Mouse (Mus musculus): ENCODE data around the gene Fancc.

Gene Fancc

GRCm38 (mm10) chr13:63261676-63262075 is 235.4 kb downstream of the Fancc start:
- no peak for DNase-seq (ENCODE audit: low spot score)

GRCm38 (mm10) chr13:63260753-63261631 is 236.1 kb downstream of the Fancc start:
- DNase-seq (ENCODE audit: low spot score): no peak

DNA sequence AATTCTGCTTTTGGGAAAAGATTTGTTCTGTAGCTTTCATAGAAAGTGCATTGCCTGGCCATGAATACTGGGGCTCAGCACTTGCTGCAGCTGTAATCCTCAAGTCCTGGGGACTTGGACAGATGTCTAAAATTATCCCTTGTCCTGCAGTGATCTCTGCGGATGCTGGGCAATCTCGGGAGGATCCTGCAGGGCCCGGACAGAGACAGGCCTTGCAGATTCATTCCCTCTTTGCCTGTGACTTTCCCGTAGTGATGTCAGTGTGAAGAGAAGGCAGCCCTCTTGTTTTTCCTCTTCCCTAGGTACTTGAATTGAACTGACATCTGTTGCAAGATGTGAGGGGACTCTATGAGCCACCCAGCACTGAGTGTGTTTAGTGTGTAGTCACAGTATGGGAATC is 236.9 kb downstream of the Fancc start:
- DNase-seq (ENCODE audit: low spot score): no peak

- no peak for DNase-seq (ENCODE audit: low spot score)
These were observed 238.4 kb downstream of the Fancc start for GRCm38 (mm10) chr13:63258671-63259070.

GRCm38 (mm10) chr13:63258167-63258582 is 238.9 kb downstream of the Fancc start:
- no peak for DNase-seq (ENCODE audit: low spot score)

- peak; percentile 61 for DNase-seq (ENCODE audit: low spot score)
These were observed 240.3 kb downstream of the Fancc start for GRCm38 (mm10) chr13:63256807-63257206.

- no peak for DNase-seq (ENCODE audit: low spot score)
These were observed 240.9 kb downstream of the Fancc start for GRCm38 (mm10) chr13:63256146-63256545.

GRCm38 (mm10) chr13:63255519-63256011 is 241.5 kb downstream of the Fancc start:
- no peak for DNase-seq (ENCODE audit: low spot score)

DNA sequence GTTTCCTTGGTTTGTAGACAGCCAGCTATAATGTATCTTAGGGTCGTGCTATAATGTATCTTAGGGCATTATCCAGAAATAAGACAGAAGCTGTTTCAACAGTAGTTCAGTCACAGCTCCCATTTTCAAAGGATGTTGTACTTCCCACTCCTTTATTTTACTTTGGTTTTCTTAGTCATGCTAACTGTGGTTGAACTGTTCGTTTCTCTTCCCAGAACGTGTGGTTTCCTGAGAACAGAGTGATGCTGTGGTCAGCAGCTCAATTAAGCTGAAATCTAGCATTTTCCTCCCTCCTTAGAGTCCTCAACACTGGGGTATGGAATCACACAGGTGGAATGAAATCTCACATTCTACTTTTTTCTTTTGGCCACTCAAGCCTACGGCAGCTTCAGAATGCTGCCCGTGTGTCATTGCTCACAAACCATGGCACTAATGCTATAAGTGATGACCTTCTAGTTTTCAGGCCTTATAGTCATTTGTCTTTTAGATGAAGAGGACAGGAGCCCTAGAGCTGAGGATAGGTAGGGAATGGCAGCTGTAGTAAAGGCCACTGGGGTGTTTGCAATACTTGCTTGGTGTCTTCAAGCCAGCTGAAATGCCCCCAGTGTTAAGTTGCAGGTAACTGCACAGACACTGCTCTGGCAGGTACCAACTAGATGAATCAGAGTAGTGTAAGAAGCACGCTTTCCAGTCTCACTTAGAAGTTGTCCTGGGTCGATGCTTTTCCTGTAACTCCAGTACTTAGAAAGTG is 243.0 kb downstream of the Fancc start:
- DNase-seq (ENCODE audit: low spot score): no peak

GRCm38 (mm10) chr13:63253147-63253546 is 243.9 kb downstream of the Fancc start:
- DNase-seq (ENCODE audit: low spot score): no peak

GRCm38 (mm10) chr13:63252295-63253010 is 244.6 kb downstream of the Fancc start:
- no peak for DNase-seq (ENCODE audit: low spot score)

GRCm38 (mm10) chr13:63251118-63251889 is 245.8 kb downstream of the Fancc start:
- no peak for DNase-seq (ENCODE audit: low spot score)

GRCm38 (mm10) chr13:63250441-63250980 is 246.6 kb downstream of the Fancc start:
- no peak for DNase-seq (ENCODE audit: low spot score)

DNA sequence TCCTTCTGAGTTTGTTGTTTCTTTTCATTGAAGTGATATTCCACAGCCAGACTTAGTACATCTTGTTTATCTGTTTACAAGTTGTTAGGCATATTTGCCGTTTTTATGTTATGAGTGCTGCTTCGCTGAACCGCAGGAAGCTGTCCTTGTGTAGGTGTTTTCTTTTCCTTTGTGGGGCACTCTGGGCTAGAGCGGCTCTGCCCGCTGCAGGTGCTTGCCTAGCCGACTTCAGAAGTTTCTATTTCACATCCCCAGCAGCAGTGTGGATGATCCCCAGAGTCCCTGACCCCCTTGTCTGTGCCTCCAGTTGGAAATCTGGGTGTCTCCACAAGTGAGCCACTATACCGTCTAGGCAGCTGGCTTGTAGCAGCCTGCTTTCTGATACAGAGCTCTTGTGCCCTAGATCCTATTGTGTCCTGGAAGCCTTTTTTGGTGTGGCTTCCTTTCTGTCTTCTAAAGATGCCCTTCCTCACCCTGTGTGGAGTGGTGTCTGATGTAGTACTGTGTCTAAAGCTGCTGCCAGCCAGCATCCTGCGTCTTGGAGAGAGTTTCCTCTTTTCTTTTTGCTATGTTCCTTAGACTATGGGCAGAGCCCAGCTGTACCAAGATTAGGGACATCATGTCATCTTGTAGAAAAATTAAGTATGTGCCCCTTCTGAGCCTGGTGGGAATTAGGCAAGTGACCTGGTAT is 247.2 kb downstream of the Fancc start:
- no peak for DNase-seq (ENCODE audit: low spot score)

- DNase-seq (ENCODE audit: low spot score): no peak
These were observed 247.9 kb downstream of the Fancc start for GRCm38 (mm10) chr13:63249171-63249570.

GRCm38 (mm10) chr13:63248318-63248717 is 248.8 kb downstream of the Fancc start:
- DNase-seq (ENCODE audit: low spot score): no peak

DNA sequence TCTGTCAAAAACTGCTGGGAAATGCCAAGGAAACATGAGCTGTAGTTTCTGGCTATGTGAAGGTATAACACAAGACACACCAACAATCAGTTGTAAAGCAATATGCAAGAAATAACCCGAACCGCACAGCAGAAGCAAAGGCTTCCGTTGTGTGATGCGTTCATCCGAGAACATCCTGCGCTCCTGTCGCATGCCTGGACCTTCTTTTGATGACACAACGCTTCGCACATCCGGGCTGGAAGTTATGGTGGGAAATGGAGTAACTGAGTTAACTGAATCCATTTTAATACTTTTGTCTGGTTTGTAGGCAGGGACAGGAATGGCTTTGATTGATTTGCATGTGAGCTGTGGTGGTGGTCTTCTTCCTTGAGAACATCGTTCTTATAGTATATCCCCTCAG is 249.4 kb downstream of the Fancc start:
- no peak for DNase-seq (ENCODE audit: low spot score)

- no peak for DNase-seq (ENCODE audit: low spot score)
These were observed 250.0 kb downstream of the Fancc start for GRCm38 (mm10) chr13:63247041-63247440.

DNA sequence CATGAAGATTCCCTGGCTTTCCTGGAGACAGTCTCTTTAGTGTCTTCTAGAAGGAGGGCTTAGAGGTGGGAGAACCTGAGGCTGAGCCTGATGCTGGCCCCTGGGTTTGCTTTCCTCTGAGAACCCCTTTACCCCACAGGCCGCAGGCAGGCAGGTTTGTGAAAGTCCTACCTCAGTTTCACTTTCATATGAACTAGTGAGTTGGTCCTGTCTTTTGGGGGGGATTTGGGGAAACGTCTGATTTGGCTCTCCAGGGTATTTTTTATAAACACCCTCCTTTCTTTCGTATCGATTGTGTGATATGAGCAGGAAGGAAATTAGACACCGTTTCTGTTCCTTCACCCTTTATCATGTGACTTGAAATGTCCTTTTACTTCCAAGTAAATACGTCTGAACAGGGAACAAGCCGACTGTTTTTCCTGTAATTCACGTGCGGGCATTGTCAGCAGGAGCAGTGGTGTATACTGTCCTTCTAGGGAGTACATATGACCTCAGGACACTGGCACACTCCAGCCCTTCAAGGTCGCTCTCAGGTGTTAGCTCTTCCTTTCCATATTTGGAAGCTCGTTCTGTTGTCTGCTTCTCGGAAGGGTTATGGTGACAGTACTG is 250.6 kb downstream of the Fancc start:
- DNase-seq (ENCODE audit: low spot score): no peak

DNA sequence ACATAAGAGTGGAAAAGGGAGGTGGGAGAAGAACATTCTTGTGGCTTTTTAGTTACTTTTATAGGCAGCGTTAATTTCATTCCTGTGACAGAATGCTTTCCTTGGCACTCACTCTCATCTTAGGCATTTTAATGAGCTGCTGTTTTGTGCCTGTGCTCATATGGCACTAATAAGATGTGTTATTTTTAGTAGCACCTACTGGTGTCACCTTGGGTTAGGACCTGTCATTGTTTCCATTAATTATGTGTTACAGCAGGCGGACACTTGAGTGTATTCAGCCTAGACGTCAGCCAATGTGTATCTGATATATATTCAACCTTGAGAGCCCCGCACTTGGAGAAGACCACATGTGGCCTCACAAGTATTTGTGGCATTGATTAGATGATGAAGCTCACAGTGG is 251.3 kb downstream of the Fancc start:
- DNase-seq (ENCODE audit: low spot score): no peak
